Mouse (Mus musculus): ENCODE data around the gene Olfr1342. TPM values are rescaled to one million over a fixed set of nuclear protein-coding genes. Genes with fewer than 3 reads are reported as not detected.

The Olfr1342 gene
- polyA plus RNA-seq, 1 experiment from 2014 or later = not detected

DNA sequence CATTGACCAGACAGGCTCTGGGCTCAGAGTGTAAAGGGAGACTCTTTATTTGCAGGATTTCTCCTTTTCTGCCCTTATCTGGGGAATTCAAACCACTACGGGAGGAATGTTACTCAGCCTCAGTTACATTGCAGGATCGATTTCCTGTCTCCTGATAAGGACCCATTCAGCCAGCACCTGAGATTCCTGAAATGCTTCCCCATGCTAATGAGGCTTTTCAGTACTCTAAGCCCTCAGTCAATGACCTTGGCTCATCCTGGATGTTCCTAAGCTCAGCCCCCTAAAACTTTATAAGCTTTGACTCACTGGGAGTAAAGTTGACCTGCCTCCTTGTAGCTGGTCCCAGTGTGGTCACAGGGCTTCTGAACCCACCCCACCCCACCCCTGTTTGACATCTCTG is 5.5 kb downstream of the Olfr1342 start:
- no peak for ATAC-seq (ENCODE audit: low FRiP score)
- Histone ChIP-seq H3K36me3 (no peaks in the 10 kb centered on the region), H3K27ac (replicated peaks) (no peak overlapping the region), H3K4me1 (no peaks in the 10 kb centered on the region), H3K4me2 (no peak overlapping the region), H3K27me3 (replicated peaks) (no peaks in the 10 kb centered on the region), H3K9ac (replicated peaks) (no peak overlapping the region), H3K4me3 (replicated peaks) (no peak overlapping the region), H3K9me3 (replicated peaks) (no peaks in the 10 kb centered on the region)
- 82% methylated on average over 2 of the region's 2 CpGs for WGBS

GRCm38 (mm10) chr4:118658652-118659051 is 33.9 kb downstream of the Olfr1342 start, which contains the start of gene Olfr62:
Gene Olfr62, plus strand, starts transcription at chr4:118658952.
- Histone ChIP-seq H3K4me1 (no peaks in the 10 kb centered on the region), H3K27ac (replicated peaks) (no peak within 1 kb of the TSS), H3K9me3 (replicated peaks) (no peaks in the 10 kb centered on the region), H3K4me3 (replicated peaks) (no peak within 1 kb of the TSS), H3K4me2 (no peak within 1 kb of the TSS), H3K36me3 (no peaks in the 10 kb centered on the region), H3K27me3 (replicated peaks) (no peaks in the 10 kb centered on the region), H3K9ac (replicated peaks) (no peak within 1 kb of the TSS)
- ATAC-seq (ENCODE audit: low FRiP score) = no peak

- WGBS = 10% methylated on average over 2 of the region's 2 CpGs
- no peak overlapping the region for H3K9ac ChIP-seq (replicated peaks)
- no peaks in the 10 kb centered on the region for H3K36me3 ChIP-seq
- ATAC-seq (ENCODE audit: low FRiP score) = no peak
- no peak overlapping the region for H3K4me2 ChIP-seq
- no peaks in the 10 kb centered on the region for H3K9me3 ChIP-seq (replicated peaks)
- no peaks in the 10 kb centered on the region for H3K27me3 ChIP-seq (replicated peaks)
- peaks cover 11% of the 10 kb centered on the region for H3K4me1 ChIP-seq
- no peak overlapping the region for H3K27ac ChIP-seq (replicated peaks)
- H3K4me3 ChIP-seq (replicated peaks) = no peak overlapping the region
These were observed 47.3 kb downstream of the Olfr1342 start for GRCm38 (mm10) chr4:118645234-118645633.

GRCm38 (mm10) chr4:118642346-118643190 is 50.0 kb downstream of the Olfr1342 start:
- H3K4me3 ChIP-seq (replicated peaks) = no peak overlapping the region
- H3K4me2 ChIP-seq = peak overlapping the region; percentile 22
- H3K4me1 ChIP-seq = peaks cover 11% of the 10 kb centered on the region
- H3K27ac ChIP-seq (replicated peaks) = 0 out of 2 replicates have a peak overlapping the region, but pooled peaks have one; percentile 7
- 36% methylated on average over 20 of the region's 20 CpGs for WGBS
- H3K9ac ChIP-seq (replicated peaks) = no peak overlapping the region
- ATAC-seq (ENCODE audit: low FRiP score) = peak; percentile 77
- no peaks in the 10 kb centered on the region for H3K36me3 ChIP-seq
- no peaks in the 10 kb centered on the region for H3K27me3 ChIP-seq (replicated peaks)
- no peaks in the 10 kb centered on the region for H3K9me3 ChIP-seq (replicated peaks)

Other genes with a start within 250 kb of the Olfr1342 start
- 0.12 and 0.43 TPM in 2 replicates for gene Mpl, start 235.2 kb downstream of the Olfr1342 start, polyA plus RNA-seq (2015; fragmentation: Nextera tagmentation; extraction: Ambion mirVana)
- 16.1 and 17.9 TPM in 2 replicates for gene Tie1, start 202.7 kb downstream of the Olfr1342 start, polyA plus RNA-seq (2015; fragmentation: Nextera tagmentation; extraction: Ambion mirVana)
- gene 2610528J11Rik, start 165.8 kb downstream of the Olfr1342 start, polyA plus RNA-seq (2015; fragmentation: Nextera tagmentation; extraction: Ambion mirVana) = 3.7 TPM in 1 of 2 replicates, not detected in the other
- 0.20 and 1.8 TPM in 2 replicates for gene Tmem125, start 148.7 kb downstream of the Olfr1342 start, polyA plus RNA-seq (2015; fragmentation: Nextera tagmentation; extraction: Ambion mirVana)
- gene Cfap57, start 72.0 kb downstream of the Olfr1342 start, polyA plus RNA-seq (2015; fragmentation: Nextera tagmentation; extraction: Ambion mirVana) = 1.3 and 1.5 TPM in 2 replicates
- gene Ebna1bp2, start 72.0 kb downstream of the Olfr1342 start, polyA plus RNA-seq (2015; fragmentation: Nextera tagmentation; extraction: Ambion mirVana) = 84.7 and 102 TPM in 2 replicates
- gene Olfr62, start 33.8 kb downstream of the Olfr1342 start, polyA plus RNA-seq (2015; fragmentation: Nextera tagmentation; extraction: Ambion mirVana) = not detected in 2 replicates
- gene Olfr1341, start 10.8 kb upstream of the Olfr1342 start, polyA plus RNA-seq (2015; fragmentation: Nextera tagmentation; extraction: Ambion mirVana) = not detected in 2 replicates
- not detected in 2 replicates for gene Olfr1340, start 27.4 kb upstream of the Olfr1342 start, polyA plus RNA-seq (2015; fragmentation: Nextera tagmentation; extraction: Ambion mirVana)
- not detected in 2 replicates for gene Olfr1339, start 39.4 kb upstream of the Olfr1342 start, polyA plus RNA-seq (2015; fragmentation: Nextera tagmentation; extraction: Ambion mirVana)
- gene Olfr1338, start 66.0 kb upstream of the Olfr1342 start, polyA plus RNA-seq (2015; fragmentation: Nextera tagmentation; extraction: Ambion mirVana) = not detected in 2 replicates
- gene Olfr1337, start 89.8 kb upstream of the Olfr1342 start, polyA plus RNA-seq (2015; fragmentation: Nextera tagmentation; extraction: Ambion mirVana) = not detected in 2 replicates
- not detected in 2 replicates for gene Olfr1335, start 117.2 kb upstream of the Olfr1342 start, polyA plus RNA-seq (2015; fragmentation: Nextera tagmentation; extraction: Ambion mirVana)
- gene Olfr1333, start 143.5 kb upstream of the Olfr1342 start, polyA plus RNA-seq (2015; fragmentation: Nextera tagmentation; extraction: Ambion mirVana) = not detected in 2 replicates
- gene Olfr1331, start 171.9 kb upstream of the Olfr1342 start, polyA plus RNA-seq (2015; fragmentation: Nextera tagmentation; extraction: Ambion mirVana) = not detected in 2 replicates
- gene Olfr1330, start 195.8 kb upstream of the Olfr1342 start, polyA plus RNA-seq (2015; fragmentation: Nextera tagmentation; extraction: Ambion mirVana) = not detected in 2 replicates
- not detected in 2 replicates for gene Olfr1329, start 224.7 kb upstream of the Olfr1342 start, polyA plus RNA-seq (2015; fragmentation: Nextera tagmentation; extraction: Ambion mirVana)
- not detected in 2 replicates for gene Olfr1328, start 245.9 kb upstream of the Olfr1342 start, polyA plus RNA-seq (2015; fragmentation: Nextera tagmentation; extraction: Ambion mirVana)